Mouse (Mus musculus) kidney, embryonic 14.5 days (tissue): ENCODE measurements around the gene Cacna2d3. TPM values are rescaled to one million over a fixed set of nuclear protein-coding genes. Genes with fewer than 3 reads are reported as not detected.

Experiments
- ATAC-seq: fragments of 200-750 bp; cut with Nextera tagmentation; 2 replicates; pipeline ENCODE4 v1.8.0; 2017; ENCODE audit warnings: moderate number of reproducible peaks, mild to moderate bottlenecking, moderate TSS enrichment, moderate library complexity; ENCODE audit not compliant: low FRiP score, low TSS enrichment
- H3K27ac ChIP-seq: fragments of 300-500 bp; sonication (generic); 2 replicates; pipeline ENCODE4 v1.5.1; 2014; ENCODE audit warnings: low read depth, mild to moderate bottlenecking, low read length, moderate library complexity, mixed read lengths
- H3K27me3 ChIP-seq: fragments of 300-500 bp; sonication (generic); 2 replicates; pipeline ENCODE4 v1.6.1; 2014; ENCODE audit warnings: mild to moderate bottlenecking, low read length; ENCODE audit not compliant: control insufficient read depth, insufficient read depth
- H3K36me3 ChIP-seq: fragments of 300-500 bp; sonication (generic); 2 replicates; pipeline ENCODE4 v1.6.1; 2014; ENCODE audit warnings: low read length, mixed read lengths; ENCODE audit not compliant: control insufficient read depth, insufficient read depth
- H3K4me1 ChIP-seq: fragments of 300-500 bp; sonication (generic); 2 replicates; pipeline ENCODE4 v1.6.1; 2014; ENCODE audit warnings: low read length, mixed read lengths; ENCODE audit not compliant: control insufficient read depth, insufficient read depth
- H3K4me2 ChIP-seq: fragments of 300-500 bp; sonication (generic); replicated peaks from 2 replicates; pipeline ENCODE4 v1.6.1; 2014; ENCODE audit warnings: low read depth, mild to moderate bottlenecking, low read length
- H3K4me3 ChIP-seq: fragments of 300-500 bp; sonication (generic); 2 replicates; pipeline ENCODE4 v1.5.1; 2014; ENCODE audit warnings: mild to moderate bottlenecking, low read length
- H3K9ac ChIP-seq: fragments of 300-500 bp; sonication (generic); 2 replicates; pipeline ENCODE4 v1.6.1; 2014; ENCODE audit warnings: low read depth, mild to moderate bottlenecking, low read length, moderate library complexity
- H3K9me3 ChIP-seq: fragments of 300-500 bp; sonication (generic); 2 replicates; pipeline ENCODE4 v1.6.1; 2016; ENCODE audit warnings: low read length; ENCODE audit not compliant: control insufficient read depth
- WGBS: fragments of 180-500 bp; shearing (Covaris S2); extraction: QIAGEN DNeasy Blood & Tissue Kit; methylation state at CpG from one replicate; pipeline ENCODE4 v1.1.7; 2014; 5-methylcytosine and 5-hydroxymethylcytosine counted together
- polyA plus RNA-seq: library from polyadenylated mRNA; unstranded; fragments of >200 nt; fragmentation: Nextera tagmentation; extraction: Ambion mirVana; gene quantifications from 2 replicates; pipeline ENCODE4 v1.2.1, GENCODE M21; 2014

Cacna2d3 gene
- polyA plus RNA-seq, 1 experiment from 2014 or later: 3.9 TPM

DNA sequence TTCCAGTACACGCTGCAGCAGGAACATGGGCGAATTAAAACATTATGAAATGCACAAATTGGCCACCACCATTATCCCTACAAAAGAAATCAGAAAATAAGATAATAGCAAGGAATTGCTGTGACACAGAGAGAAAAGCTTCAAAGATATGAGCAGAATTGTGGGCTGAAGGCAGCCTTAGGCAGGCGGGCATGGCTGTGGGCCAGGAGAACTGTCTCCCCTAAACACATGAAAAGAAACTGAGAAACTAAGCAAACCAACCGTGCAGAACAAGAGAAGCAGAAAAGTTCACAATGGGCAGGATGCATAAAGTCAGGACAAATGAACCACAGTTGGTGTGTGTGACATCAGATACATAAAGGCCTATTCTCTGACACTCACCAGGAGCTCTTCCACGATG lies 51.8 kb downstream of the Cacna2d3 start:
- Histone ChIP-seq H3K9ac (no peak overlapping the region), H3K9me3 (no peaks in the 10 kb centered on the region), H3K4me1 (no peaks in the 10 kb centered on the region), H3K4me2 (no peak overlapping the region), H3K36me3 (no peaks in the 10 kb centered on the region), H3K27ac (no peak overlapping the region), H3K4me3 (no peak overlapping the region), H3K27me3 (no peaks in the 10 kb centered on the region)
- no peak for ATAC-seq
- WGBS: 85% methylated on average over 5 of the region's 5 CpGs

DNA sequence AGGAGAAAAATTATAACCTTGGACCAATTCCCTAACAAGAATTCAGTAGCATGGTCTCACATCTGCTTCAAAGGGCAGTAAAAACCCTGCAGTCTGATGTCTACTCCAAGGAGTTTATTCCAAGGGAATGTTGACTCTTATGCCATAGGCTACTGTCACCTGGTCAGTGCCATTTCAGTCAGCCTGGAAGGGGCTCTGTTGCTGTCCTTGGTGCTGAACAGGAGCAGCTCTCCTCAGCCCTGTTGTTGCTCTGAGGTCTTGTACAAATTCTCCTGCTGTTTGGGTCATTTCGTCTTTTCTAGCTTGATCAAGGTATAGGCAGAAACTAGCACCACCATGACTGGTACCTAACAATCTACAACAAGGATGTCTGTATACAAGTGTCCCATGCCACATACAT lies 64.7 kb downstream of the Cacna2d3 start:
- no peaks in the 10 kb centered on the region for H3K36me3 ChIP-seq
- no peak overlapping the region for H3K9ac ChIP-seq
- WGBS: 36% methylated on average over 1 of the region's 1 CpGs
- ATAC-seq: no peak
- no peak overlapping the region for H3K4me3 ChIP-seq
- H3K27ac ChIP-seq: no peak overlapping the region
- no peak overlapping the region for H3K4me2 ChIP-seq
- no peaks in the 10 kb centered on the region for H3K9me3 ChIP-seq
- H3K27me3 ChIP-seq: no peaks in the 10 kb centered on the region
- no peaks in the 10 kb centered on the region for H3K4me1 ChIP-seq

DNA sequence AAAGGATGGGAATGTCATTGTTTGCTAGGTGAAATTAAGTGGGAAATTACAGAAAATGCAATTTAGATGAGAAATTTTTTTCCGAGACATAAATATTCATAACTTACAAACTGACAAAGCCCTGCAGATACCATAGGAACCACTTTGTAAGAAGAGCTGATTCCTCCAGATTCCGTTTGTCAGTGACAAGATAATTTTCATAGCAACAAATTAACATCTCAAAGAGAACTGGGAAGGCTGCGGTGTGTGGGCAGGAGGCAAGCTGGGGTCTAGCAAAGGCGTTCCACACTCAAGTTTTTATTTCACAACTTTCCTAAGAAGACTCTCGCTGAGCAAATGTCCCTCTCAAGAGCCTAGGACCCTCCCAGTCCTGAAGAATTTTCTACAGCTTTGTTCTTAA lies 71.1 kb downstream of the Cacna2d3 start:
- Histone ChIP-seq H3K9ac (no peak overlapping the region), H3K27ac (no peak overlapping the region), H3K36me3 (no peaks in the 10 kb centered on the region), H3K4me2 (no peak overlapping the region), H3K9me3 (no peaks in the 10 kb centered on the region), H3K4me1 (no peaks in the 10 kb centered on the region), H3K27me3 (no peaks in the 10 kb centered on the region), H3K4me3 (no peak overlapping the region)
- ATAC-seq: no peak
- 81% methylated on average over 5 of the region's 5 CpGs for WGBS

DNA sequence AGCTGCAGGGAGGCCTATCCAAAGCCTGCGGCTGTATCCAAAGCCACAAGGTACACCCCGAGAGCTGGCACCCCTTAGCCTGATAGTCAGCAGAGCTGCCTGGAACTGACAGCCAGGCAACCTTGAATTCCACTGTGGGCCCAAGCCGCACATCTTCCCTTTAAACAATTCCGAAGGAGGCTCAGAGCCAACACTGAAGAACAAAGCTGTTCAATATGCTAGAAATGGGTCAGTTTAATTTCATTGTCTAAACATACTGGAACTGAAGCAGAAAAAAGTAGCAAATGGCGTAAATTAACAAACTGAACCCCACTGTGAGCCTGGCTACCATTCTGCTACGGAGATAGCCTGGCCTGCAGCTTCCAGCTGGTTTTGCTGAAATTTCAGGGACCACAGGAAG lies 72.9 kb downstream of the Cacna2d3 start:
- WGBS: 87% methylated on average over 6 of the region's 6 CpGs
- Histone ChIP-seq H3K4me3 (no peak overlapping the region), H3K27me3 (no peaks in the 10 kb centered on the region), H3K36me3 (no peaks in the 10 kb centered on the region), H3K4me2 (no peak overlapping the region), H3K4me1 (no peaks in the 10 kb centered on the region), H3K27ac (no peak overlapping the region), H3K9me3 (no peaks in the 10 kb centered on the region), H3K9ac (no peak overlapping the region)
- ATAC-seq: no peak

DNA sequence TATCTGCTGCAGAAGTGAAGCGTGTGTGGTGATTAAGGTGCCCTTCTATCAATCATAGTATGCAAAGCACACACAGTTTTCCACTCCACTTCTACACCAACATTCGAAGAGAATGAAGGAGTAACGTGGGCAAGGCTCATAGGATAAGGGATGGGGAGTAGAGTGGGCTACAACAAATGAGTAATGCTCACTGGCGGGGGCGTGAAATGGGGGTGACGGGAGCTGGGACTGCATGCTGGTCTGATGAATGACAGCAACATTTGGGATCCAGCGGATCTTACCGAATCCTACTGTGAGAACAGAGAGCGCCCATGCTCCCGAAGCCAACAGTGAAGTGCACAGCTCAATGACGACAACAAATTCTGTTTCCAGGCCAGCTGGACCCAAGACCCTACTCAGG lies 76.2 kb downstream of the Cacna2d3 start:
- Histone ChIP-seq H3K9me3 (no peaks in the 10 kb centered on the region), H3K27ac (no peak overlapping the region), H3K36me3 (no peaks in the 10 kb centered on the region), H3K4me3 (no peak overlapping the region), H3K4me2 (no peak overlapping the region), H3K27me3 (no peaks in the 10 kb centered on the region), H3K4me1 (no peaks in the 10 kb centered on the region), H3K9ac (no peak overlapping the region)
- ATAC-seq: no peak
- 86% methylated on average over 11 of the region's 11 CpGs for WGBS

DNA sequence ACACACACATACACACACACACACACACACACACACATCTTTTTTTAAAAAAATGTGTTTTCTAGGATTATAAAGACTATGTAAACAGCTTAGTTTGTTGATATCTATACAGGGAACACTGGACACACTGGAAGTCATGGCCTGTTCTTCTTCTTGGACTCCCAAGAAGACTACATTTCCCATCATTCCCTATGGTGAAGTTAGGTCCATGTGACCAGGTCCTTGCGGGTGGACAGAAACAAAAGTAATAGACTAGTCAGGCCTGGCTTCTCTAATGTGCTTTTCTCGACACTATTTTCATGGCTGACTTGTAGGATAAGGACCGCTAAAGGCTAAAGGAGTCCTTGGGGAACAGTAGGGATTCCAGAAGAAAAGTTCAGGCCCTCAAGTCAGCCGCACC lies 78.4 kb downstream of the Cacna2d3 start:
- Histone ChIP-seq H3K4me2 (no peak overlapping the region), H3K36me3 (no peaks in the 10 kb centered on the region), H3K9ac (no peak overlapping the region), H3K4me3 (no peak overlapping the region), H3K4me1 (no peaks in the 10 kb centered on the region), H3K27me3 (no peaks in the 10 kb centered on the region), H3K27ac (no peak overlapping the region), H3K9me3 (no peaks in the 10 kb centered on the region)
- ATAC-seq: no peak
- WGBS: 78% methylated on average over 4 of the region's 4 CpGs

DNA sequence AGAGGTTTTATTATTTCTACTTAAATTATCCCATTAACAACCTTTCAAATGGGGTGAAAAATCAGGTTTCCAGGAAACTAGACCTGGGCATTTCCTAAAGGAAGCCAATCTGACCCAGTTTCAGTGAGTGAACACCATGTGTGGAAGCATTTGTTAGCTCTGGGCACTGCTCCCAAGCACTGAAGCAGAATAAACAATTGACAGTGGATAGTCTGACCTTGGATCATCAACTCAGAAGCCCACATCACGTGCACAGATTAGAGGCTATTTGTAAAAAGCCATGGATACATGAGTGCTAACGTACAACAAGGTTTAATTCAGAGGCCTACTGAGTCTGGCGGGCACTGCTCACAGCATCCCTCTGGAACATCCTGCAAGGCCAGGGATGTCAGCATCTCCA lies 82.4 kb downstream of the Cacna2d3 start:
- H3K4me2 ChIP-seq: no peak overlapping the region
- ATAC-seq: no peak
- no peaks in the 10 kb centered on the region for H3K9me3 ChIP-seq
- no peaks in the 10 kb centered on the region for H3K36me3 ChIP-seq
- H3K27me3 ChIP-seq: no peaks in the 10 kb centered on the region
- 62% methylated on average over 3 of the region's 3 CpGs for WGBS
- H3K9ac ChIP-seq: no peak overlapping the region
- H3K27ac ChIP-seq: no peak overlapping the region
- no peak overlapping the region for H3K4me3 ChIP-seq
- H3K4me1 ChIP-seq: no peaks in the 10 kb centered on the region

DNA sequence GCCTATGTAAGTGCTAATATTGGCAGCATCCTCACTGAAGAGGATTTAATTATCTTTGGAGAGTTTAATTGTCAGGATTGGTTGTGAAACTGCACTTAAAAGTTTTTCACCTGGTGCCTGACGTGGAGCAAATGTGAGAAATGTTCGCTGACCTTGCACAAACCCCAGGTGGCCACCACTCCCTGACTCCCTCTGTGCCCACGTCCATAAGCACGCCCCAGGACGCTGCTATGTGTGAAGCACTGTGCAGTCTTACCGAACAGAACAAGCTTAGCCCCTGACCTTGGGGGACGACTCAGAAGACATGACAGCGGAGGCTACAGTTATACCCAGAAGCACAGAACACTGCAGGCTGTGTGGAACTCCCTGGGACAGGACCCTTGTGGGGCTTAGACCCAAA lies 93.5 kb downstream of the Cacna2d3 start:
- Histone ChIP-seq H3K9me3 (no peaks in the 10 kb centered on the region), H3K4me3 (no peak overlapping the region), H3K27me3 (no peaks in the 10 kb centered on the region), H3K27ac (no peak overlapping the region), H3K4me1 (no peaks in the 10 kb centered on the region), H3K9ac (no peak overlapping the region), H3K4me2 (no peak overlapping the region), H3K36me3 (no peaks in the 10 kb centered on the region)
- ATAC-seq: no peak
- whole genome bisulfite sequencing: 70% methylated on average over 8 of the region's 8 CpGs

DNA sequence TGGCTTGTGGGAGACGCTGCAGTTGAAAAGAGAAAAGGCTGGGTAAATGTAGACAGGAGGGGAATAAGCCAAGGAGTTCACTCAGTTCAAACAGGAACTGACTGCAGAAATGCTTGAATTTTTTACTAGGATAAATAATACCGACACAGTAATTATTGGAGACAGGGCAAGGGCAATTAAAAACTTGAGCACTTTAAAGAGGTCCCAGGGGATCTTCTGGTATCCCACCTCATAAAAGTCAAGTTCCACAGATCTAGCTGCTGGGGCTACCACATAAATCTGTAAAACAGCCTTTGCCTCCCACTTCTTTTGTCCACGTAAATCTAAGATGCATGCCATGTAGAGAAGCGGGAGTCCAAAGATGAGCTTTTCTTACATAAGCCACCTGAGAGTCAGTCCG lies 109.2 kb downstream of the Cacna2d3 start:
- no peak overlapping the region for H3K4me2 ChIP-seq
- no peaks in the 10 kb centered on the region for H3K36me3 ChIP-seq
- no peaks in the 10 kb centered on the region for H3K27me3 ChIP-seq
- H3K4me3 ChIP-seq: no peak overlapping the region
- no peak overlapping the region for H3K9ac ChIP-seq
- no peak; the same call in 1 of the 2 replicates for ATAC-seq
- no peak overlapping the region for H3K27ac ChIP-seq
- no peaks in the 10 kb centered on the region for H3K4me1 ChIP-seq
- 26% methylated on average over 5 of the region's 5 CpGs for WGBS
- no peaks in the 10 kb centered on the region for H3K9me3 ChIP-seq

DNA sequence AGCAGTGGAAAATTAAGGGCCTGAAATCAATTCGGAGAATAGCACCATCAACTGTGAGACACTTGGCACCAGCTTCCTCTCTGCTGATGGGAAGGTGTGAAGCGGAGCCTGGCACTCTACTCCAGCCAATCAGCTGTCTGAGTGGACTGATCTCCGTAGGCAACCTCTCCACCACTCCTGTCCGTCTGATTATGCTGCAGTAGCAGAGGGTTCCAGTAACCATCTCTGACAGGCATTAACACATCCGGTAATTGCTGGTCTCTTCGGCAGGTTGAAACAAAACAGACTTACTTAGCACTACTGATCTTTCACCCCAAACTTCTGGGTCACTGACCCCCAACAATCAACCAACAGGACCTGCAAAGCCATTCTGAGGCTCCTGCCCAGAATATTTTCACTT lies 112.9 kb downstream of the Cacna2d3 start:
- ATAC-seq: no peak
- H3K9ac ChIP-seq: no peak overlapping the region

More for the DNA sequence above, 112.9 kb downstream of the Cacna2d3 start:
- Histone ChIP-seq H3K9me3 (no peaks in the 10 kb centered on the region), H3K4me1 (no peaks in the 10 kb centered on the region), H3K4me2 (no peak overlapping the region), H3K4me3 (no peak overlapping the region), H3K27me3 (no peaks in the 10 kb centered on the region), H3K27ac (no peak overlapping the region), H3K36me3 (no peaks in the 10 kb centered on the region)
- 61% methylated on average over 6 of the region's 6 CpGs for WGBS
